Comparison of ENCODE assay signal across 25 mouse cellular contexts in genomic region chrX:139526984-139527383, GRCm38 (mm10). TPM values are rescaled to one million over a fixed set of nuclear protein-coding genes. Genes with fewer than 3 reads are reported as not detected.
DNase-seq lines count a peak whose midpoint lies in the region; ATAC-seq and TF ChIP-seq lines count a peak whose summit lies in the region.
"Had no signal": no experiment of that assay in that cellular context is flagged by ENCODE, and none has a peak within 500 bp of the region (broad histone marks: within the 10 kb centered on the region; RNA-seq: fewer than 3 reads in every experiment).

No protein-coding gene starts in this region.

- H3K27ac ChIP-seq in intestine, embryonic 15.5 days: no peak overlapping the region
- peak overlapping the region; percentile 19; the same call in 1 of the 2 replicates for H3K27ac ChIP-seq in liver, embryonic 11.5 days (ENCODE audit: low read depth, low read length)
- H3K27ac ChIP-seq in liver, embryonic 16.5 days (ENCODE audit: low read length): no peak overlapping the region; the same call in 1 of the 2 replicates
- H3K27ac ChIP-seq in lung, postnatal 0 days (ENCODE audit: low read length): no peak overlapping the region
- H3K27ac ChIP-seq: heart, embryonic 13.5 days; hindbrain, embryonic 14.5 days; limb, embryonic 10.5 days; limb, embryonic 15.5 days had no signal

- H3K9ac ChIP-seq in intestine, embryonic 15.5 days: no peak overlapping the region
- H3K9ac ChIP-seq in liver, embryonic 11.5 days (ENCODE audit: low read depth, low read length): no peak overlapping the region
- H3K9ac ChIP-seq in liver, embryonic 16.5 days (ENCODE audit: low read depth, low read length): no peak overlapping the region
- no peak overlapping the region for H3K9ac ChIP-seq in lung, postnatal 0 days (replicated peaks; ENCODE audit: low read depth)
- H3K9ac ChIP-seq: forebrain, postnatal 0 days; heart, embryonic 13.5 days; hindbrain, embryonic 14.5 days; limb, embryonic 15.5 days had no signal

- TF ChIP-seq EP300 in lung, postnatal 0 days (IDR thresholded peaks at IDR 0.05): no peak

- no peak overlapping the region for H3K4me3 ChIP-seq in intestine, embryonic 15.5 days (replicated peaks)
- no peak overlapping the region for H3K4me3 ChIP-seq in liver, embryonic 11.5 days (ENCODE audit: low read depth, low read length)
- H3K4me3 ChIP-seq in liver, embryonic 16.5 days (ENCODE audit: low read depth, low read length): no peak overlapping the region
- H3K4me3 ChIP-seq in lung, postnatal 0 days (ENCODE audit: low read depth, low read length): no peak overlapping the region
- H3K4me3 ChIP-seq: erythroblast, embryonic 14.5 days; heart, embryonic 13.5 days; limb, embryonic 10.5 days; limb, embryonic 15.5 days had no signal

- no peak for TF ChIP-seq CTCF in lung, postnatal 0 days (IDR thresholded peaks at IDR 0.05)

- no peaks in the 10 kb centered on the region for H3K36me3 ChIP-seq in intestine, embryonic 15.5 days
- no peaks in the 10 kb centered on the region for H3K36me3 ChIP-seq in liver, embryonic 11.5 days (ENCODE audit: control insufficient read depth, insufficient read depth, low read length)
- no peaks in the 10 kb centered on the region for H3K36me3 ChIP-seq in liver, embryonic 16.5 days (ENCODE audit: control insufficient read depth, insufficient read depth)
- no peaks in the 10 kb centered on the region for H3K36me3 ChIP-seq in lung, postnatal 0 days (ENCODE audit: insufficient read depth, low read length)
- H3K36me3 ChIP-seq: heart, embryonic 13.5 days; limb, embryonic 10.5 days; limb, embryonic 15.5 days had no signal

- H3K27me3 ChIP-seq in intestine, embryonic 15.5 days (replicated peaks): no peaks in the 10 kb centered on the region
- no peaks in the 10 kb centered on the region for H3K27me3 ChIP-seq in liver, embryonic 11.5 days (replicated peaks; ENCODE audit: control insufficient read depth, insufficient read depth, low read length)
- H3K27me3 ChIP-seq in liver, embryonic 16.5 days (ENCODE audit: control insufficient read depth, insufficient read depth, low read depth, low read length): no peaks in the 10 kb centered on the region
- H3K27me3 ChIP-seq in lung, postnatal 0 days (replicated peaks; ENCODE audit: insufficient read depth, low read length): no peaks in the 10 kb centered on the region
- H3K27me3 ChIP-seq: heart, embryonic 13.5 days; limb, embryonic 15.5 days had no signal

- no peak for DNase-seq in liver, embryonic 11.5 days (ENCODE audit: low spot score)
- no peak for DNase-seq in adrenal gland, postnatal 10 days
- DNase-seq in kidney, adult 8-10 months: no peak
- DNase-seq in lung, postnatal 0 days (ENCODE audit: low spot score): no peak
- no peak for DNase-seq in kidney, postnatal 4 days
- DNase-seq: adrenal gland, adult 2 months; cerebellum, adult 11 months; cerebellum, adult 9-10 months; forebrain, postnatal 0 days; kidney, adult 9 months; kidney, postnatal 10 days; layer of hippocampus, adult 9-11 months; lung, postnatal 4 days; midbrain, embryonic 14.5 days; thymus, postnatal 14 days had no signal

- H3K9me3 ChIP-seq in intestine, embryonic 15.5 days: no peaks in the 10 kb centered on the region
- no peaks in the 10 kb centered on the region for H3K9me3 ChIP-seq in liver, embryonic 11.5 days (ENCODE audit: control insufficient read depth, low read length)
- no peaks in the 10 kb centered on the region for H3K9me3 ChIP-seq in liver, embryonic 16.5 days (replicated peaks; ENCODE audit: control insufficient read depth, low read length)
- no peaks in the 10 kb centered on the region for H3K9me3 ChIP-seq in lung, postnatal 0 days (ENCODE audit: low read length)
- H3K9me3 ChIP-seq: heart, embryonic 13.5 days; limb, embryonic 10.5 days; limb, embryonic 15.5 days had no signal

- no peaks in the 10 kb centered on the region for H3K4me1 ChIP-seq in intestine, embryonic 15.5 days (replicated peaks)
- H3K4me1 ChIP-seq in liver, embryonic 11.5 days (replicated peaks; ENCODE audit: control insufficient read depth, insufficient read depth, low read length): no peaks in the 10 kb centered on the region; the same call in 1 of the 2 replicates
- peaks cover 4% of the 10 kb centered on the region; the same call in 1 of the 2 replicates for H3K4me1 ChIP-seq in liver, embryonic 16.5 days (ENCODE audit: control insufficient read depth, low read depth, low read length)
- no peaks in the 10 kb centered on the region for H3K4me1 ChIP-seq in lung, postnatal 0 days (ENCODE audit: insufficient read depth, low read depth, low read length)
- H3K4me1 ChIP-seq: heart, embryonic 13.5 days; limb, embryonic 10.5 days; limb, embryonic 15.5 days had no signal

- 67% methylated on average over 4 of the region's 4 CpGs for WGBS in intestine, embryonic 15.5 days
- WGBS in liver, embryonic 11.5 days: 43% methylated on average over 4 of the region's 4 CpGs
- WGBS in liver, embryonic 16.5 days (ENCODE audit: insufficient replicate concordance): 27% methylated on average over 4 of the region's 4 CpGs
- 75% methylated on average over 4 of the region's 4 CpGs for WGBS in lung, postnatal 0 days

- H3K4me2 ChIP-seq in intestine, embryonic 15.5 days (replicated peaks): no peak overlapping the region
- no peak overlapping the region for H3K4me2 ChIP-seq in liver, embryonic 11.5 days
- no peak overlapping the region for H3K4me2 ChIP-seq in liver, embryonic 16.5 days (ENCODE audit: low read depth, low read length)
- no peak overlapping the region for H3K4me2 ChIP-seq in lung, postnatal 0 days (replicated peaks; ENCODE audit: low read depth, low read length)
- H3K4me2 ChIP-seq: heart, embryonic 13.5 days; hindbrain, embryonic 14.5 days; limb, embryonic 15.5 days had no signal

- ATAC-seq in intestine, embryonic 15.5 days: peak; percentile 70
- ATAC-seq in liver, embryonic 11.5 days (replicated peaks; ENCODE audit: low FRiP score): peak; percentile 81
- ATAC-seq in liver, embryonic 16.5 days (ENCODE audit: low read depth): peak; percentile 75
- no peak for ATAC-seq in lung, postnatal 0 days
- ATAC-seq: activated CD4-positive, CD25-positive, alpha-beta regulatory T cell, adult 4 months; CD4-positive, CD25-positive, alpha-beta regulatory T cell, adult 4 months; forebrain, postnatal 0 days had no signal

RNA-seq across cellular contexts. Expression of gene Rnf128, which starts 36.1 kb away (rescaled TPM):
- polyA plus RNA-seq in intestine, embryonic 15.5 days (2015; fragmentation: Nextera tagmentation; extraction: Ambion mirVana): 128 and 141 TPM in 2 replicates
- polyA plus RNA-seq in liver, embryonic 11.5 days (2014; fragmentation: Nextera tagmentation; extraction: Ambion mirVana): 52.9 and 57.4 TPM in 2 replicates
- 70.1 and 74.7 TPM in 2 replicates for polyA plus RNA-seq in liver, embryonic 16.5 days (2015; fragmentation: Nextera tagmentation; extraction: Ambion mirVana)
- 10 to 100 TPM; 21.1 to 33.0 TPM for total RNA-seq in adrenal gland, postnatal 10 days (2021)
- 4.6 and 4.9 TPM in 2 replicates for polyA plus RNA-seq in lung, postnatal 0 days (2015; fragmentation: Nextera tagmentation; extraction: Ambion mirVana)

RNA-seq across cellular contexts. Expression of gene D330045A20Rik, which starts 46.8 kb away (rescaled TPM):
- 3.3 and 4.0 TPM in 2 replicates for polyA plus RNA-seq in intestine, embryonic 15.5 days (2015; fragmentation: Nextera tagmentation; extraction: Ambion mirVana)
- polyA plus RNA-seq in liver, embryonic 11.5 days (2014; fragmentation: Nextera tagmentation; extraction: Ambion mirVana): 3.0 and 4.6 TPM in 2 replicates
- polyA plus RNA-seq in liver, embryonic 16.5 days (2015; fragmentation: Nextera tagmentation; extraction: Ambion mirVana): 0.53 and 0.78 TPM in 2 replicates
- total RNA-seq in adrenal gland, postnatal 10 days (2021): under 1 TPM; 0.48 to 0.60 TPM
- polyA plus RNA-seq in lung, postnatal 0 days (2015; fragmentation: Nextera tagmentation; extraction: Ambion mirVana): 0.07 and 0.13 TPM in 2 replicates
- total RNA-seq: monocyte, adult 5-6 weeks had no signal
- polyA plus RNA-seq: activated CD4-positive, CD25-positive, alpha-beta regulatory T cell, adult 4 months; adrenal gland, adult 2 months; CD4-positive, CD25-positive, alpha-beta regulatory T cell, adult 4 months; erythroblast, embryonic 14.5 days had no signal
